Mouse (Mus musculus) cerebellum, postnatal 4 days (tissue): ENCODE measurements around the gene Cebpa.
A peak's percentile ranks its signal among the peaks of the same experiment; 100 is the strongest.

Experiments
- DNase-seq, 2 experiments: peaks; one replicate each; pipeline ENCODE4 v3.0.0; 2022; ENCODE audit warnings: low spot score in 2 of 2, mixed read lengths in 1 of 2

Gene Cebpa

GRCm38 (mm10) chr7:35143864-35144618 is 24.9 kb downstream of the Cebpa start:
- DNase-seq, result no peak

GRCm38 (mm10) chr7:35145068-35145467 is 26.0 kb downstream of the Cebpa start:
- no peak for DNase-seq

- DNase-seq, result no peak
These were observed 27.2 kb downstream of the Cebpa start for GRCm38 (mm10) chr7:35146269-35146668.

- no peak for DNase-seq
These were observed 30.7 kb downstream of the Cebpa start for GRCm38 (mm10) chr7:35149616-35150433.

- no peak for DNase-seq
These were observed 31.8 kb downstream of the Cebpa start for GRCm38 (mm10) chr7:35150860-35151259.

- no peak for DNase-seq
These were observed 35.4 kb downstream of the Cebpa start for GRCm38 (mm10) chr7:35154449-35154848.

- DNase-seq, result no peak
These were observed 37.7 kb downstream of the Cebpa start for GRCm38 (mm10) chr7:35156561-35157477.

GRCm38 (mm10) chr7:35157512-35157911 is 38.4 kb downstream of the Cebpa start:
- DNase-seq, result no peak

GRCm38 (mm10) chr7:35162443-35162842 is 43.4 kb downstream of the Cebpa start:
- no peak for DNase-seq

- DNase-seq, result no peak
These were observed 44.5 kb downstream of the Cebpa start for GRCm38 (mm10) chr7:35163600-35163999.

GRCm38 (mm10) chr7:35164131-35164530 is 45.0 kb downstream of the Cebpa start:
- no peak for DNase-seq

- no peak for DNase-seq
These were observed 47.9 kb downstream of the Cebpa start for GRCm38 (mm10) chr7:35166988-35167387.

GRCm38 (mm10) chr7:35167925-35168324 is 48.8 kb downstream of the Cebpa start:
- no peak for DNase-seq

- DNase-seq, result peak; percentile 88 to 91
These were observed 50.2 kb downstream of the Cebpa start for GRCm38 (mm10) chr7:35169341-35169740.
